Mouse (Mus musculus) kidney, adult 18-20 months (tissue): Measurements from ENCODE around the gene Zfp871.

Source experiments
- DNase-seq: peaks from one replicate; pipeline ENCODE4 v3.0.0; 2021

The Zfp871 gene

GRCm38 (mm10) chr17:32788094-32788559 is at the start of gene Zfp871:
Gene Zfp871, minus strand, starts transcription at chr17:32788287.
- DNase-seq: peak; percentile 88

DNA sequence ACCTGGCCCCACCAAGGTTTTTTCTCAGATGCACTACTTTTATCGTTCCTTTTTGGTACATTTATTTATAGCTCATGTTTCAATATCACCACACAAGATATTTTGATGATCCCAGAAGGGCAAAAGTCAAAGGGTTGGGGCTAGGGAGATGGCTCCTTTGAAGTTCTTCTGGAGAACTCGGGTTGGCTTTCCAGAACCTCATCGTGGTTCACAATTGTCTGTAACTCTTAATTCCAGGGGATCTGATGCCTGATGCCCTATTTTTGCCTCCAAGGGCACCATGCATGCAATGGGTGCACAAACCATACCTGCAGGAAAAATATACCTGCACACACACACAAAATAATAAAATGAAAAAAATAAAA is 42.3 kb upstream of the Zfp871 start:
- DNase-seq: no peak

- peak; percentile 77 for DNase-seq
Observed at GRCm38 (mm10) chr17:32829540-32830417, 41.7 kb upstream of the Zfp871 start, which contains the start of gene Zfp799. Gene Zfp799, minus strand, starts transcription at chr17:32830261.

DNA sequence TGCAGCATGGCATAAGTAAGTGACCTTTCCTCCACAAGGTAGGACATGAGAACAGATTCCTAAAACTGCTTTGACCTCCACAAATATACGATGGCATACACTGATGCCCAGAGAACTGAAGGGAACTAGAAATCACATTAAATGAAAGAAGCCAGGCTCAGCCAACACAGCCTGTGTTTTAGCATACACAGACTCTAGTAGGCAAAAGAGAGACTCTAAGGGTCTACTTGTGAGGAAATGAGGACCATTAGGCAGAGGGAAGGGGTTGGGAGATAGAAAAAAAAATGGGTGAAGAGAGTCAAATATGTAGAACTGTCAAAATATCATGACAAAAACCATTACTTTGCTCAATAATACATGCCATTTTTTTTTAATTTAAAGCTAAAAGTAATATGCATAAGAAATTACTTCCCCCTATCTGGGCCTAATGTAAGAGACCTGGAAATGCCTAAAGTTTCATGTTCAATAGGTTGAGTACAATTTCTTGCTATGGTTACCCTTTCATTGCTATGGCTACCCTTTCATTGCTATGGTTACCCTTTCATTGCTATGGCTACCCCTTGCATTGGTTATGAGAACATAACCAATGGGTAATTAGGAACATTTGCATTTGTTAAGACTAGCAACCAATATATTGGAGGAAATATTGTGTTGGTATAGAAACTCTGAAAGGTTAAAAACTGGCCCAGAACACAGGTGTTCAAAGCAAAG is 28.1 kb upstream of the Zfp871 start:
- DNase-seq: no peak

- peak; percentile 37 for DNase-seq
Observed at GRCm38 (mm10) chr17:32814136-32814535, 26.0 kb upstream of the Zfp871 start.

DNA sequence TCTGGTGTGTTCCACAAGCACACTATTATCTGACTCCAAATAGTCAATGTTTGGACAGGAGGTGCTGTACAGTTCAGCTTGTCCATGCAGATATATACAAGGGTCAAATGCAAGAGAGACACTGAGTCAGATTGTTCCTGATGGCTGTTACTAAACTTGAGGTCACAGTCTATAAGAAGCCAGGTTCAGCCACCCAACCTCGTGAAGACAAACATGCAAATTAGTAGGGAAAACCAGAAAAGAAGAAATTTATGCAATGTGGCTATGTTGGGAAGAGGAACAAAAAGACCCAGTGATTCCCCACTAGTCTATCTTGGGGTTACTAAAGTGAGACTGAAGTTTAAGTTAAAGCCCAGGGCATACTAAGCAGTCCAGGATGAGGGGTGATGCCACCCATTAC is 22.6 kb upstream of the Zfp871 start:
- no peak for DNase-seq

DNA sequence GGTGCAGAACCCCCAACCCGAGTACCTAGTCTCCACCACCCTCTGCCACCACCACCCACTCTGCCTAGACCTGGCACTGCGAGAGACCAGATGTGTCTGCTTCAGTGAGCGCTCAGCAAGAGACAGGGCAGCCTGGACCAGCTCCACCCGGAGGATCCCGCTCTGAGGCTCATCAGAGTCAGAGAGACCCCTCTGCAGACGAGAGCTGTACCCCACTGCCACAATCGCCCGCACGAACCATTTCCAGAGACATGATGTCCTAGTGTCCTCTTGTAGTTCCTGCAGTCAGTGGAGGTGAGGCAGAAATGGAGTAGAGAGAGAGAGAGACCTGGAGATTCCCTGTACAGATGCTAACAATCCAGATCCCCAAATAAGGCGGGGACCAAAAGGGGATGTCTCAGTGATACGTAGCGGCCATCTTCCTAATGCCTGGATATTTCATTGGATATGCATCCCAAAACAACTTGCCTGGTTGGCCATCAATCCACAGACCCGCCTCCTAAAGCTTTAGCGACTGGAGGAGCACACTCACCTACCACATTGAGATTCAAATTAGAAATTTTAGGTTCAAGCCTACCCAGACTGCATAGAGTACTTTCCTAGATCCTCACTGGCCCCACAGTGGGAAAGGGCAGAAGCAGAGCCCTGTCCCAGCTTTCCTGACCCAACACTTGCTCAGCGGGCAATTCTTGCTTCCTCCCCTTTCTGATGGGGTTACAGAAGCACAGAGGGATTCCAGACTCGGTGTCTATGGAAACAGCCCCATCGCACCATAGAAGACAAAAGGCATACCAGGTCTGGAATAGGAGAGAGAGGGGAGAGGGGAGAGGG is 21.7 kb upstream of the Zfp871 start, which contains the start of gene Zfp811:
Zfp811 (minus strand) TSS at position 388 of the 831 bp plus-strand sequence.
- DNase-seq: no peak

DNA sequence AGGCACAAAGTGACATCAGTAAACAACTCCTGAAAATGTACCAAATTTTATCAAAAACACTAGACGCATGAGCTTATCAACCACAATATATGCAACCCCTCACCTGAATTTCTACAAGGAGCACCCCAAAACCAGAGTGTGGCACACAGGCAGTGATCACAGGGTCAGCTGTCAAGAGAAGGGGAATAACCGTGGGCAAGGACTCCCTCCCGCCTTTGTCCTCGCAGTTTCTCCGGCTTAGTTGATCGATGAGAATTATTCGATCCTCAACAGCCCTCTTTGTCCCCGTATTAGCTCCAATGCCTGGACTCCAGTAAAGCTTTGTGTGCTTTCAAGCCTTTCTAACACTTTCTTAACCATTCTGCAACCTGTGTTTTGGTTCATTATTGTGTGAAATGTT is 20.8 kb upstream of the Zfp871 start:
- DNase-seq: no peak

- DNase-seq: no peak
Observed at GRCm38 (mm10) chr17:32789244-32789643, 1.2 kb upstream of the Zfp871 start.

DNA sequence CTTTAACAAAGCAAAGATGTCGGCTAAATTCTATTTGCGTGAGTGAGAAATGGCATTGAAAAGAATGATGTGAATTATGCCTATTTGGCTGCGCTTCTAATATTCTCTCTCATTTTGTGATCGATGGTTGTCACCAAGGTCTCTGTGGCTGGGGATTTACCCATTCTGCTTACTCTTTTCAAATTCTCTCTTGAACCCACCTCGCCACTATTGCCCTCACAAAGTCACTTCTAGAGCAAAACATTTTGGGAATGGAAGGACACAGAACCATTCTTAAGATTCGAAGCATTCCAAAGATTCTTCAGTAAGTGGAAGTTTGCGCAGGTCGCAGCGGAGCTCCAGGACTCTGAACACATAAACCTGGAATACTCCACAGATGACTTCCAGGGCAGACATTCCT is 489 bp upstream of the Zfp871 start:
- DNase-seq: no peak

- DNase-seq: peak; percentile 43
Observed at GRCm38 (mm10) chr17:32787436-32788093, 522 bp downstream of the Zfp871 start.

DNA sequence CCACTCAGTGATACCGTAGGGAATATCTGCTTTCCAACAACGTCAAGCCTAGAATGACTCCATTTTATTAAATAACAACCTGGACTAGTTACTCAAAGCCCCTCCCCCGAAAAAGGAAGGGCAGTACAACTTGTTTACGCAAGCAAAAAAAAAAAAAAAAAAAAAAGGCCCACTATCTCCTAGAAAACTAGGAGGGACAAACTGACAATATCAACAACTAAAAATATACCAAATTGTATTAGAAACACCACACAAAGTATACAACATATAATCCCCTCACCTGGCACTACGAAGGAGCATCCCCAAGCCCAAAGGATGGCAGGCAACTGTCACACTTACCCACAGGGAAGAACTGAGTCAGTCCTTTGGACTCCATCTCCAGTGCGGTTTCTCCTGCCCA is 1.1 kb downstream of the Zfp871 start:
- DNase-seq: no peak

DNA sequence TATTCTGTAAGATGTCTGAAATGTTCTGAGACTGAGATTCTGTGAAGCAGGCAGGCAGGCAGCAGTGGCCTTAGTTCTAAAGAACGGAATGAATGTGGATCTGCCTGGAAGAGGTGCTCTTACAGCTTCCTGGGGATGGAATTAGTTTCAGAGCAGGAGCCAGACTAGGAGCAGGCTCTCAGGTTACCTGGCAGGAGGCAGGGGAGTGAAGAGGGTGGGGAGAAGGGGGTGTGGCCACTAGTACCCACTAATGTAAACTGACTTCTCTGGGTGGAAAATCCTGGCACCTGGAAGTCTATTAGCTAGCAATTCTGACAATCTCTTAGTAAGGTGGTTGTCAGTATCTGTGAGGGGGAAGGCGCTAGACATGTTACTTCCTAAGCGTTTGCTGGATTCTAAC is 2.4 kb downstream of the Zfp871 start:
- DNase-seq: peak; percentile 11

DNA sequence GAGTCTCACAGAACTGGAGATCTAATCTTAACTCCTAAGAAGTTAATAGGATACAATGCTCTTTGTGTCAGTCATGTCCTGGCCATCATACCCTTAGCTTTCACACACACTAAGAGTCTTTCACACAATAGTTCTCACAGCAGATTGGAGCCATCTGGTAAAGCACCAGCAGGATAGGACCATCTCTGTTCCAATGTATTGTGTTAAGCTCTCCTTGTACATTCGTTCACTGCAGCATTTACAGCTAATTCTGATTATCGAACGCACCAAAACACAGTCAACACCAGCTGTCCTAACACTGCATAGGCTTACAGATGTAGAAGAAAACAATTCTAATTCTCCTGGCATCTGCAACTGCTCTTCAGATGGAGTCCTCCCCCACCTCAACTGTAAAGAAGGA is 10.5 kb downstream of the Zfp871 start:
- no peak for DNase-seq

- DNase-seq: no peak
Observed at GRCm38 (mm10) chr17:32771213-32771612, 16.9 kb downstream of the Zfp871 start.

- no peak for DNase-seq
Observed at GRCm38 (mm10) chr17:32766422-32766821, 21.7 kb downstream of the Zfp871 start.

GRCm38 (mm10) chr17:32757331-32757730 is 30.8 kb downstream of the Zfp871 start:
- DNase-seq: no peak

GRCm38 (mm10) chr17:32753634-32754033 is 34.5 kb downstream of the Zfp871 start:
- peak; percentile 18 for DNase-seq

DNA sequence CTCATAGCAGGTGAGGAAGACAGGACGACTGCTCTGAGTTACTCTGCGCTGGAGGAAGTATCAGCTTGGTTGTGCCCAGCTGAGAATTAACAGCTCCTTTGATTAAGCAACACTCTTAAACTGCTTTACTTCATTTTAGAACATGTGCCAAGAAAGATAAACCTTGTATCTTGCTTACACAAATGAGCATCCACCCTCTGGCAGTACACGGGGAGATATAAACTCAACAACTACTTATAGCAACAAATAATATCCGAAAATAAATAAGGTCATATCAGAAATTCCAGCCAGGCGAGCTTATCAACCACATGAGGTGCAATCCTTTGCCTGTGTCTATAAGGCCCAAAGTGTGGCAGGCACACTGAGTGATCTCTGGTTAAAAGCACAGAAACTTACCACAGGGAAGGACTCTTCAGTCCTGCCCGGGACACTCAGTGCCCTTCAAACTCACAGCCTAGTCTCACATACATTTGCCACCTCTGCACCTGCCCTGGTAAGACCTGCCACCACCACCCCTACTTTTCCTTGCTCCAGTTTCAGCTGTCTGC is 35.2 kb downstream of the Zfp871 start:
- DNase-seq: no peak

- no peak for DNase-seq
Observed at GRCm38 (mm10) chr17:32750611-32751010, 37.5 kb downstream of the Zfp871 start.

GRCm38 (mm10) chr17:32741057-32741456 is 47.0 kb downstream of the Zfp871 start:
- no peak for DNase-seq

- DNase-seq: no peak
Observed at GRCm38 (mm10) chr17:32738406-32738805, 49.7 kb downstream of the Zfp871 start.
